Mouse (Mus musculus) lung, embryonic 15.5 days (tissue): ENCODE measurements around the gene Rbbp9. TPM values are rescaled to one million over a fixed set of nuclear protein-coding genes. Genes with fewer than 3 reads are reported as not detected.

ENCODE experiments used
- polyA plus RNA-seq: library from polyadenylated mRNA; unstranded; fragments of >200 nt; fragmentation: Nextera tagmentation; extraction: Ambion mirVana; gene quantifications from 2 replicates; pipeline ENCODE4 v1.2.1, GENCODE M21; 2015

Gene Rbbp9
- polyA plus RNA-seq, 1 experiment from 2014 or later: 63.8 TPM

Other genes with a start within 250 kb of the Rbbp9 start
- gene Ovol2, start 218.7 kb downstream of the Rbbp9 start, polyA plus RNA-seq: 4.8 and 5.5 TPM in 2 replicates
- gene Kat14, start 181.9 kb downstream of the Rbbp9 start, polyA plus RNA-seq: 38.9 and 43.4 TPM in 2 replicates
- 3.3 TPM in 1 of 2 replicates, not detected in the other for gene Pet117, start 181.9 kb downstream of the Rbbp9 start, polyA plus RNA-seq
- 0.82 and 1.4 TPM in 2 replicates for gene Dzank1, start 23.5 kb downstream of the Rbbp9 start, polyA plus RNA-seq
- 24.6 and 26.3 TPM in 2 replicates for gene Polr3f, start 23.2 kb downstream of the Rbbp9 start, polyA plus RNA-seq
- 88.8 and 91.3 TPM in 2 replicates for gene Sec23b, start 5.4 kb upstream of the Rbbp9 start, polyA plus RNA-seq
- 32.7 and 33.3 TPM in 2 replicates for gene Smim26, start 43.2 kb upstream of the Rbbp9 start, polyA plus RNA-seq
- gene Dtd1, start 49.0 kb upstream of the Rbbp9 start, polyA plus RNA-seq: 38.0 and 39.4 TPM in 2 replicates